Mouse (Mus musculus): ENCODE results near the gene Gm9780. TPM values are rescaled to one million over a fixed set of nuclear protein-coding genes. Genes with fewer than 3 reads are reported as not detected.
"Not testable (repeated sequence)": the region's sequence is repeated elsewhere in the genome, so short reads cannot be mapped to it uniquely, and the experiment has no call there.

The Gm9780 gene
- 0.26 and 1.3 TPM in 2 replicates for polyA plus RNA-seq (2016; fragmentation: Nextera tagmentation; extraction: Ambion mirVana)

DNA sequence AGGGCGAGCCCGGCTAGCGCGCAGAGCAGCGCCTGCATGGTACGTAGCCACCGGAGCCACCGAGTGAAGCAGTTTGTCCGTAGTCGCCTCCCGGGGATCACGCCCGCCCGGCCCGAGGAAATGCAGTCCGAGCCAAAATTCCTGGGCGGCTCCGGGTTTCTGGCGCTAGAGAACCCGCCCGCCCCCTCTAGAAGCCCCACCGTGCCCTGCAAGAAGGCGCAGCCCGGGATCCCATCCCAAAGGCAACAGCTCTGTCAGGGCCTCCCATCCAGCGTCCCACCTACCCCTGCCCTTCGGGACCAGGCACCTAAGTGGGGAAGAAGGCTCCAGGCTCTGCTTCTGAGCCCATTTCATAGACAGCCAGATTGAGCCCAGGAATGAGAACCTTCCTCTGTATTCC is at the start of gene Gm9780:
Gm9780 (minus strand) TSS at position 101 of the 400 bp plus-strand sequence.
- not testable (repeated sequence) for H3K4me2 ChIP-seq; ATAC-seq; H3K4me1 ChIP-seq; H3K4me3 ChIP-seq; H3K27me3 ChIP-seq (replicated peaks); H3K9me3 ChIP-seq (replicated peaks); H3K9ac ChIP-seq; H3K36me3 ChIP-seq; H3K27ac ChIP-seq
- WGBS (ENCODE audit: insufficient replicate concordance): no CpG with 5 or more reads among the region's 26 CpGs

DNA sequence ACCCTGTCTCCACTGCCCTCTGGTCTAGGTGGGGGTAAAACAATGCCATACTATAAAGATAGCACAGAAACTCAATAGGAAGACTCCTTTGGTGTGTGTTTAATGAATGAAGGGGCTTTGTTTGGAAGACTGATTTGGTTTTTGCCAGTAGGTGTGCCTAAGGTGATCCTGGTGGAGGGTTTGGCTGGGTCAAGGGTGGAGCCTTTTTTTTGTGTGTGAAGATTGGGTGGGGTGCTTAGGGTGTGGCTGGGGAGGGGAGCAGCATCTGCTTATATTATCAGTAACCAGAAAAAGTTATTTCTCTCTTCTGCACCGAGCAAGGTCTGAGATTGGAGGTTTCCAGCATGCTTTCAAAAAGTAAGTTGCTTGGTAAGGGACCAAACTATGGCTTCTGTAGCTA is 39.5 kb upstream of the Gm9780 start, which contains the start of gene Cphx3:
Cphx3 (plus strand) TSS at position 301 of the 400 bp plus-strand sequence.
- not testable (repeated sequence) for H3K4me3 ChIP-seq; H3K4me1 ChIP-seq; H3K4me2 ChIP-seq; H3K27ac ChIP-seq; ATAC-seq; H3K36me3 ChIP-seq; H3K9ac ChIP-seq; H3K9me3 ChIP-seq (replicated peaks); H3K27me3 ChIP-seq (replicated peaks)
- no CpG with 5 or more reads among the region's 1 CpGs for WGBS (ENCODE audit: insufficient replicate concordance)

DNA sequence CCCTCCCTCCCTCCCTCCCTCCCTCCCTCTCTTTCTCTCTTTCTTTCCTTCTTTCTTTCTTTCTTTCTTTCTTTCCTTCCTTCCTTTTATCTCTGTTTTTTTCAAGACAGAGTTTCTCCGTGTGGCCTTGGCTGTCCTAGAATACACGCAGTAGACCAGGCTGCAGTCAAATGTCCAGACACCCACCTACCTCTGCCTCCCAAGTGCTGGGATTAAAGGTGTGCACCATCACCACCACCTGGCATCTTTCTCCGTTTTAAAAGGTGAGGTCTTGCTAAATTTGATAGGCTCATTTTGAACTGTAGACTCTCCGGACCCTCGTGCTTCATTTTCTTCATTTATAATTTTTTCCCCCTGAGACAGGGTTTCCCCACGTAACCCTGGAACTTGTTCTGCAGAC is 38.7 kb upstream of the Gm9780 start, which contains the start of gene Cphx2:
Cphx2 (plus strand) TSS at position 301 of the 400 bp plus-strand sequence.
- not testable (repeated sequence) for H3K36me3 ChIP-seq; H3K27me3 ChIP-seq (replicated peaks); H3K27ac ChIP-seq; ATAC-seq; H3K9me3 ChIP-seq (replicated peaks); H3K4me2 ChIP-seq; H3K4me1 ChIP-seq; H3K4me3 ChIP-seq; H3K9ac ChIP-seq
- WGBS (ENCODE audit: insufficient replicate concordance): no CpG with 5 or more reads among the region's 6 CpGs

DNA sequence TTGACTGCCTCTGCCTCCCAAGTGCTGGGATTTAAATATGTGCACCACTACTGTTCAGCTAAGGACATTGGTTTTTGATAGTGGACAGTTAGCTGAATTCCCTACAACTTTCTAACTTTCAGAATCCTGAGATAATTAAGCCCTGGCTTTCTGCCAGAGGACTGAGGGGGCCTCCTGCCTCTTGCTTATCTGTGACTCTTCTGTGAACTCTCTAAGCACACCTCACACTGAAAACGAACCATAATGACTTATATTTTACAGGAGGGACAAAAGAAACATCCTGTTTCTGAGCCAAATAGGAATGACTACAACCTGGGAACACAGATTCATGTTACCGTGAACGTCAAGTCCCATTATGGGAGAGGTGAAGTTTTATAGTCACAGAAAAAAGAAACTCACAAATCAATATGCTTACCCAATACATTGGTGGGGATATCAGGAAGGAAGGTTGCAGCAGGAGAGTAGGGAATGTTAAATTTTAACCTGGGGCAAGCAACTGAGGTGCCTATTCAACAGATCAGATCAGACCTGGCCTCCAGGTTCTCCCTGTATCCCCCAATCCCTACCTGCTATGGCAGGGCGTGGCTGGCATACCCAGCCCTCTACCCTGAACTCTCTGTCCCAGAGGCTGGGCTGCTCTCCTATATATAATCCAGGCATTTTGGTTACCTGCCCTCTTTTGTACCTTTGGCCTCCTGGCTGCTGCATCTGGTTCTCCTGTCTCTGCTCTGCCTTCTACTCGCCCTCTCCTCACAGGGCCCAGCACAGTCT is 34.3 kb upstream of the Gm9780 start:
- H3K4me2 ChIP-seq; H3K27ac ChIP-seq; H3K4me1 ChIP-seq; H3K36me3 ChIP-seq; H3K4me3 ChIP-seq; H3K27me3 ChIP-seq (replicated peaks); H3K9ac ChIP-seq; H3K9me3 ChIP-seq (replicated peaks): not testable (repeated sequence)
- no CpG with 5 or more reads among the region's 5 CpGs for WGBS (ENCODE audit: insufficient replicate concordance)
- 0 out of 2 replicates have a peak, but pooled peaks have one; percentile 35 for ATAC-seq

DNA sequence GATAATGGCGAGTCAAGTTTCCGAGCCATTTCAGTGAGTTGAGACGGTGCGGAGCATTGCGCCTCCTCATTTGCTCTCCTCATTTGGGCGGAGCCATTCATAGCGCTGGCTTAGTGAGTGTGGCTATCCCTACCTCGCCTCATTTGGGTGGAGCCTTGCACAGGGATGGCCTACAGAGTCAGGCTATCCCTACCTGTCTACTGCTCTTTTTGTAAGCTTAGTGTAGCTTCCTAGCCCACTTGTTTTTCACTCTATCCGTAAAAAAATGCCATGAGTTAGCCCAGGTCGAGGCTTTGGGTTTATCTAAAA is 24.8 kb upstream of the Gm9780 start, which contains the start of gene Tmem254c:
Tmem254c (minus strand) TSS at position 31 of the 309 bp plus-strand sequence.
- peak; percentile 83 for ATAC-seq
- H3K9ac ChIP-seq; H3K4me2 ChIP-seq; H3K27me3 ChIP-seq (replicated peaks); H3K4me3 ChIP-seq; H3K4me1 ChIP-seq; H3K9me3 ChIP-seq (replicated peaks); H3K27ac ChIP-seq; H3K36me3 ChIP-seq: not testable (repeated sequence)
- WGBS (ENCODE audit: insufficient replicate concordance): no CpG with 5 or more reads among the region's 10 CpGs

DNA sequence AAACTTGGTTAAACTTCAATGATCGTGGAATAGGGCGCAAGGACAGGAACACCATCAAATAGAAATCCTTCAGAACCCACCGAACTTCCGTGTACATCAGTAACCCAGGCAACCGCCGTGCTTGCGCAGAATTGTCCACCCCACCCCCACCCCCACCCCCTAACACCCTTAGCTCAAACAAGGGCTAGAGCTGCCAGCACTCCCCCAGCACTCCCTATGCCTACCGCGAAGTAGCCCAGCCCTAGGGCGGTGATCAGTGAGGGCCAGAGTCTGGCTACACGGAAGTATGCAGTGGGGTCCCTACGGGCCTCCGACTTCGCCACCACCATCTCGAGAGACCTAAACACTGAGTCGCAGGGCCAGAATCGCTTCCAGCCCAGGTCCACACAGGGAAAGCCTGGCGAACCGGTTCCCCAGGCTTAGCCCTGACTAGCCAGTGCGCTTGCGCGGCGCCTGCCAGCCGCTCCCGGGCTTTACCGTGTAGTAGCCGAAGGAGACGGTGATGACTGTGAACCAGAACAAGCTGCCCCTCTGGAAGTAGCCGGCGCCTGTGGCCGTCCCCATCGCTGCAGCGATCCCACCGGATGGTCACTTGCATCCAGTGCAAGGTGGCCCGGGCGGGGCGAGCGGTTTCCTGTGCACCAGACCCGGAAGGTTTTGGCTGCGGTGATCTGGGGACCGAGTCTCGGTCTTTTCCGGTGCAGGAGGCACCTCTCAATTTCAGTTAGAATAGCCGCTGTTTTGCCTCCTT is 24.2 kb upstream of the Gm9780 start:
- not testable (repeated sequence) for H3K9ac ChIP-seq; H3K36me3 ChIP-seq; H3K4me3 ChIP-seq; H3K27me3 ChIP-seq (replicated peaks); H3K4me2 ChIP-seq; H3K27ac ChIP-seq; H3K9me3 ChIP-seq (replicated peaks); H3K4me1 ChIP-seq
- peak; percentile 72 for ATAC-seq
- WGBS (ENCODE audit: insufficient replicate concordance): no CpG with 5 or more reads among the region's 44 CpGs

DNA sequence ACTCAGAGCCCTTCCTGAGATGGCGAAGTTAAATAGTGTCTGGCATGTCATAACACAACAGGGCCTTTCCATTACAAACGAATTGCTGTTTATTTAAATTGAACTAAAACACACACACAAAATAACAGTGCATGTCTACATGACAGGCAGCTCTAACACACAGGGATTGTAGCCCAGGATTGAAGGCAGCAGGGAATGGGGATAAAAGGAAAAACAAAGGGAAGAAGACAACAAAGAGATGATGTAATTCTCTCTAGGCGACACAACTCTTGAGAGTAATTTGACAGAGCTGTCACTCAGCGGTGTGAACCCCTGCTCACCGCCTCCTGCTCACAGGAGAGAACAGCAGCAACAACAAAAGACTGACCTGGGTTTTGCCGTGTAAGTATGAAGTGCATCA is 16.9 kb upstream of the Gm9780 start:
- H3K36me3 ChIP-seq; H3K4me3 ChIP-seq; H3K4me1 ChIP-seq; ATAC-seq; H3K27ac ChIP-seq; H3K4me2 ChIP-seq; H3K27me3 ChIP-seq (replicated peaks); H3K9ac ChIP-seq; H3K9me3 ChIP-seq (replicated peaks): not testable (repeated sequence)
- WGBS (ENCODE audit: insufficient replicate concordance): no CpG with 5 or more reads among the region's 6 CpGs

DNA sequence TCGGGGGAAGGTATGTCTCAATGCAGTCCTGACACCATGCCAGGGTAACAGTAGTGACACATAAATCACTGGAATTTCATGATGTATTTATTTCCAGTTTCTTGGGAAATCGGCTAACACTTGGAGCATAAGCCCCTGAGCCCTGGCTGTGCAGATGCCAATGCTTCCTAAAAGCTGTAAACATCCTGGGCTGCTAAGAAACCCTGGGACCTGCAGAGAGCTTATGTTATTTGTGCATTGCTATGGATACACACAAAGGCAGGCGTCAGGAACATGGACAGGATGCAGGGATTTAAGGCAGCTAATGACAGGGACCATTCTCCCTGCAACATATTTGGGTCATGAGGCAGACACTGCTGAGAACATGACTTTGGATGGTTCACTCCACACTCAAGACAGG is 15.7 kb upstream of the Gm9780 start:
- H3K9me3 ChIP-seq (replicated peaks); H3K4me1 ChIP-seq; H3K4me3 ChIP-seq; H3K27ac ChIP-seq; H3K36me3 ChIP-seq; H3K27me3 ChIP-seq (replicated peaks); H3K4me2 ChIP-seq; ATAC-seq; H3K9ac ChIP-seq: not testable (repeated sequence)
- WGBS (ENCODE audit: insufficient replicate concordance): no CpG with 5 or more reads among the region's 3 CpGs

DNA sequence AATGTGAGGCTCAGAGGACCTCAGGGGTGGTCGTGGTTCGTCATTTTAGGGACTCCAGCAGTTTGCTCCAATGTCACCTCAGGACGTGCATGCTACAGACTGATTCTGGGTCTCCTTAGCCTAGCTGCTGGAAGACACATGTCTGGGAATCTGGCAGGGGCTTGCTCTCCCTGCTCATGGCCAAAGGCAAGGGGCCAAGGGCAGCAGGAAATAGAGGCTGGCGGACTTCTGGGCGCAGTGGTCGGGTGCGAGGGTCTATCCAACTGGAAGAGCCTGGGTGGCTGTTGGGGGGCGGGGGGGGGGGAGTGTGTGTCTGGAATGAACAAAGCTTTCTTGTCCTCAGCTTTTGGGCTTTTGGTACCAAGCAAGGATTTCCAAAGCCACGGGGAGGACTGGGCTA is 6.3 kb upstream of the Gm9780 start:
- H3K4me3 ChIP-seq; H3K4me1 ChIP-seq; H3K27me3 ChIP-seq (replicated peaks); H3K36me3 ChIP-seq; ATAC-seq; H3K4me2 ChIP-seq; H3K27ac ChIP-seq; H3K9ac ChIP-seq; H3K9me3 ChIP-seq (replicated peaks): not testable (repeated sequence)
- no CpG with 5 or more reads among the region's 9 CpGs for WGBS (ENCODE audit: insufficient replicate concordance)

DNA sequence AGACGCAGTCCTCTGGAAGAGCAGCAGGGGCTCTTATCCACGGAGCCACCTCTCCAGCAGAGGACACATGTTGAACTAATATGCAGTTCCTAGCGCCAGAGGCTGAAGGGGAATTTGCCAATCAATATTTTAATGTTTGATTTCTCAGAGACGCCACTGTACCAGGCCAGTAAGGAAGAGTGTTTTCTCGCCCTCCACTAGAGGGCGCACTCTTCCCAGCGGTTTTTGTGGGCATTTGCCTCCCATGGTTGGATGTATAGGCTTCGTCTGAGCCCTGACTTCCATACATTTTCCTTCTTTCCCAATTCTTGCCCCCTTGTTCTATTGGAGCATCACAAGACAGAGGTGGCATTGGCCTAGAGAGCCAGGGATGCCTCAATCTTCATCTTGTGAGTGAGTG is 4.5 kb upstream of the Gm9780 start:
- no CpG with 5 or more reads among the region's 8 CpGs for WGBS (ENCODE audit: insufficient replicate concordance)
- H3K27me3 ChIP-seq (replicated peaks); H3K4me2 ChIP-seq; H3K4me3 ChIP-seq; H3K9me3 ChIP-seq (replicated peaks); H3K36me3 ChIP-seq; ATAC-seq; H3K27ac ChIP-seq; H3K9ac ChIP-seq; H3K4me1 ChIP-seq: not testable (repeated sequence)

DNA sequence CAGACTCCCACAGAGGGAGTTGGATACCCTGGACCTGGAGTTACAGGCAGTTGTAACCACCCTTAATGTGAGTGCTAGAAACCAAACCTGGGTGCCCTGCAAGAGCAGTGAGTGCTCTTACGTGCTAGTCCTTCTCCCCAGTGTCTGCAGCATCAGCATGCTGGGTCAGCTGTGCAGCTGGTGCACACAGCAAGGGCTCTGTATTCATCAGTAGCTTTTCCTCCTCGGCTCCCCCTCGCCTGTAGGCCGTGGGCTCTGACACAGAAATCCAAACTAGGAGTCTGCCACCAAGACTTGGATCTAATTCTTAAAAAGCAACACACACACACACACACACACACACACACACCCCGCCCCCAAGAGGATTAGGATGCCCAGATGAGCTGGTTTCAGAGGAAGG is 2.5 kb upstream of the Gm9780 start:
- H3K9me3 ChIP-seq (replicated peaks); ATAC-seq; H3K36me3 ChIP-seq; H3K27ac ChIP-seq; H3K4me3 ChIP-seq; H3K4me1 ChIP-seq; H3K4me2 ChIP-seq; H3K27me3 ChIP-seq (replicated peaks); H3K9ac ChIP-seq: not testable (repeated sequence)
- no CpG with 5 or more reads among the region's 5 CpGs for WGBS (ENCODE audit: insufficient replicate concordance)

DNA sequence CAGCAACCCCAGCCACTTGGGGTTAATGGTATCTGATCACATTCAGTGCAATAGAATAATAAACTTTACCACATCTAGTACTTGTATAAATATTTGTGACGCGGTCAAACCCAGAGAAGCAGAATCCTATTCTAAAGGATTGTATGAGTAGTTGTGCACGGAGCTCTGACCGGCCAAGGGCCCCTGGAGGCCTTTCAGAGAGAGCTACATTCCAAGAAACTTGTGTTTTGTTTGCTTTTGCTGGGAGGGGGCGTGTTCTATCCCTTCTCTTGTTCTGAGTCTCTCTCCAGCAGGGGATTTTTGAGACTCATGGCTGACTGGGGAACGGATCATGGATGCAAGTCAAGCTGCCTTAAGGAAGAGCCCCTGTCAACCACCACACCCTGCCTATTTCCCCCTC is 7.1 kb downstream of the Gm9780 start:
- not testable (repeated sequence) for H3K4me1 ChIP-seq; H3K27me3 ChIP-seq (replicated peaks); H3K9me3 ChIP-seq (replicated peaks); H3K9ac ChIP-seq; H3K4me3 ChIP-seq; ATAC-seq; H3K4me2 ChIP-seq; H3K36me3 ChIP-seq; H3K27ac ChIP-seq
- no CpG with 5 or more reads among the region's 6 CpGs for WGBS (ENCODE audit: insufficient replicate concordance)

Measured in liver, embryonic 12.5 days (tissue).